Mouse (Mus musculus) liver, postnatal 0 days (tissue): ENCODE results near the gene Faah.

Experiments used
- CTCF ChIP-seq: sonication (generic); IDR thresholded peaks from 2 replicates; pipeline ENCODE4 v1.5.1; 2016; ENCODE audit warnings: antibody characterized with exemption, low read depth
- EP300 ChIP-seq: IDR thresholded peaks from 2 replicates; pipeline ENCODE4 v1.6.1; 2016; ENCODE audit warnings: antibody characterized with exemption, low read depth, mild to moderate bottlenecking

DNA sequence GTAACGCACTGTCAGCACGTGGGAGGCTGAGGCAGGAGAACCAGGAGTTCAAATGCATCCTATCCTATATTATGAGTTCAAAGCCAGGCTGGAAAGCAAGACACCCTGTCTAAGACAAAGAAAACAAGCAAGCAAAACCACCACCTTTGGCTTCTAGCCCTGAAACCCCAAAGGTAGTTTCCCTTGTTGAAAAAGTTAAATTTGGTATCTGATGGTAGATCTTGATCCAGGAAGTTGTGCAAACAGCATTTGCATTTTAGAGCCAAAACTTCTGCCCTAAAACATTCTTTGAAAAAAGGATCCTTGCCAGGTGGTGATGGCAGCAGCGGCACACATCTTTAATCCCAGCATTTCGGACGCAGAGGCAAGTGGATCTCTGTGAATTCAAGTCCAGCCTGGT is 2.2 kb downstream of the Faah start:
- TF ChIP-seq CTCF = no peak
- TF ChIP-seq EP300 = no peak
